Mouse (Mus musculus): ENCODE measurements around the gene Psmb2. TPM values are rescaled to one million over a fixed set of nuclear protein-coding genes. Genes with fewer than 3 reads are reported as not detected.

Gene Psmb2
- polyA plus RNA-seq, 1 experiment from 2014 or later, result 503 TPM

DNA sequence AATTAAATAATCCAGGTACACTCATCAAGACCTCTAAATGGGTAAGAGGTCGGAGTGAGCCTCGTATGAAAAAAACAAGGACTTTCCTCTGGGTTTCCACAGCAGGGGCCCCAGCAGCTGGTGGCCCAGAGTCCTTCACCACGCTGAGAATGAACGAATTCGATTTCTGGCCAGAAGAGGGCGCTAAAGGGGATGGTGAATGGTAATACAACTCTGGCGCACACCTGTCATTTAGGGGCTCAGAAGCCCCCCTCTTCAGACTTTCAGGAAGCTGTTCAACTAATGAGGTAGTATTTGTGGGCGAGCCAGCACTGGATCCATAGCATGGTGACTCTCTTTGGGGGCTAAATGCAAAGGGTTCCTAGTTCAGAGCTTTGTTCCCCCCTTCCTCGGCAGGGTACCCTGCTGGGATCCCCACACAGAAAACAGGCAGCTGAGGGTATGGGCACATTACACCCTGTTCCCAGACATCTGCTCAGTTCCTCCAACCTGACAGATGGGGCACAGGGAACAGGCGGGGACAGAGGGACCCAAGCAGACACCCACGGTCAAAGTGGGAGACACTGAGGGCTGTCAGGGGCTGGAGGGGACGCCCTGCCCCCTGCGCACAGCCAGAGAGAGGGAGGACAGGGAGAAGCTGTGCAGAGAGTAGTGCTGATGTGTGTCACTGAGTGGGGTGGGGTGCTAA is 68.2 kb downstream of the Psmb2 start:
- H3K9ac ChIP-seq (ENCODE audit: low read length), result no peak overlapping the region
- 35% methylated on average over 13 of the region's 13 CpGs for WGBS
- DNase-seq (ENCODE audit: low spot score) (peak; percentile 72), ATAC-seq (replicated peaks; ENCODE audit: low FRiP score) (no peak)
- H3K4me1 ChIP-seq (replicated peaks; ENCODE audit: control insufficient read depth, insufficient read depth, low read length), result 0 out of 2 replicates have a peak, but pooled peaks cover 5% of the 10 kb centered on the region
- no peak overlapping the region for H3K4me3 ChIP-seq (ENCODE audit: low read depth, low read length)
- no peak overlapping the region for H3K4me2 ChIP-seq (ENCODE audit: low read depth, low read length, severe bottlenecking)
- H3K27ac ChIP-seq (ENCODE audit: low read depth, low read length), result no peak overlapping the region
- peaks cover 2% of the 10 kb centered on the region; the same call in 1 of the 2 replicates for H3K27me3 ChIP-seq (ENCODE audit: control insufficient read depth, insufficient read depth, low read length)
- H3K36me3 ChIP-seq (ENCODE audit: control insufficient read depth, insufficient read depth, low read length), result no peaks in the 10 kb centered on the region; the same call in 1 of the 2 replicates
- H3K9me3 ChIP-seq (ENCODE audit: control insufficient read depth, low read length), result no peaks in the 10 kb centered on the region

DNA sequence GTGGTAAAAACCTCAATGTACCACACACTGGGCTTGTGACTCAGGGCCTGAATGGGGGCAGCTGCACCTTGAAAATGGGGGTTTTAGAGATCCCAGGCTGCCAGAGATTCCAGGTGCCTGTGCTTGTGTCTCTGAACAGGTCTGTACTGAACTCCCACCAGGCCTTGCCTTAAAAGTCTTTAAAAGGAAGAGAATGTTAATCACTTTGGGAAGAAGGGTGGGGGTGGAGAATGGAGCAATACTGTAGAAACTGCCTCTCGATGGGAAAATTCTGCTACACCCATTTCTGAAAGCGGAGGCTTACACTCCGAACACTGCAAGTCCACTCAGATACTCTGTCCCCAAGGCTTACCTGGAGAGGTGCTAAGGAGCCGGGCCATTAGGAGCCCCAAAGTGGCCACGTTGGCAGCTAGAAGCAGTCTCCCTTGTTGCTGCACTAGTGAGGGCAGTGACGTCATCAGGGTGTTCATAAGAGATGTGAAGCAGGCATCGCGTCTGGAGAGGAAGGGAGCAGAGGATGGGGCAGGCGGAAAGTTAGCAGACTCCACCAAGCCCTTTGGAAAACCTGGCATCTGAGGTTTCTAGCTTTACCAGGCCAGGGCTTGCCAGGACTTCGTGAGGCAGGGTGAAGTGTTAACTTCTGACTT is 68.9 kb downstream of the Psmb2 start:
- H3K9me3 ChIP-seq (ENCODE audit: control insufficient read depth, low read length), result no peaks in the 10 kb centered on the region
- DNase-seq (ENCODE audit: low spot score) (peak; percentile 45), ATAC-seq (replicated peaks; ENCODE audit: low FRiP score) (no peak)
- H3K4me3 ChIP-seq (ENCODE audit: low read depth, low read length), result no peak overlapping the region
- no peak overlapping the region for H3K9ac ChIP-seq (ENCODE audit: low read length)
- WGBS, result 86% methylated on average over 10 of the region's 10 CpGs
- H3K4me1 ChIP-seq (replicated peaks; ENCODE audit: control insufficient read depth, insufficient read depth, low read length), result peaks cover 7% of the 10 kb centered on the region; the same call in 1 of the 2 replicates
- no peak overlapping the region for H3K4me2 ChIP-seq (ENCODE audit: low read depth, low read length, severe bottlenecking)
- H3K27ac ChIP-seq (ENCODE audit: low read depth, low read length), result no peak overlapping the region
- H3K27me3 ChIP-seq (ENCODE audit: control insufficient read depth, insufficient read depth, low read length), result peaks cover 2% of the 10 kb centered on the region; the same call in 1 of the 2 replicates
- no peaks in the 10 kb centered on the region; the same call in 1 of the 2 replicates for H3K36me3 ChIP-seq (ENCODE audit: control insufficient read depth, insufficient read depth, low read length)

DNA sequence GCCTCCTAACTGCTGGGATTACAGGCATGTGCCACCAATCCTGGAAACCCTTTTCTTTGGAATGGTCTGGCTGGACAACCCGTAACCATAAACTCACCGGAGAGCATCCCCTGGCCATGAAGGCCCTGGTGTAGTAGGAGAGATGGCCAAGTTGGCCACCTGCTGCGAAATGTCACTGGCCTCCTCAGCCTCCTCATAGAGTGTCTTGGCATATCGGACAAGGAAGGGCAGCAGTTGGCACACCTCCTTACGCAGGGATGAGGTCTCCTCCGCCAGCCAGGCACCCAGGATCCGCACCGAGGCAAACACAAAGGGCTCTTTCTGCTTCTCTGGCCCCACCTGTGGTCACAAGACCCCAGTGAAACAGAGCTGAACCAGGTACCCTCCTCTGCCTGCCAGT is 71.0 kb downstream of the Psmb2 start:
- DNase-seq (ENCODE audit: low spot score) (peak; percentile 42), ATAC-seq (replicated peaks; ENCODE audit: low FRiP score) (no peak)
- no peaks in the 10 kb centered on the region for H3K9me3 ChIP-seq (ENCODE audit: control insufficient read depth, low read length)

DNA sequence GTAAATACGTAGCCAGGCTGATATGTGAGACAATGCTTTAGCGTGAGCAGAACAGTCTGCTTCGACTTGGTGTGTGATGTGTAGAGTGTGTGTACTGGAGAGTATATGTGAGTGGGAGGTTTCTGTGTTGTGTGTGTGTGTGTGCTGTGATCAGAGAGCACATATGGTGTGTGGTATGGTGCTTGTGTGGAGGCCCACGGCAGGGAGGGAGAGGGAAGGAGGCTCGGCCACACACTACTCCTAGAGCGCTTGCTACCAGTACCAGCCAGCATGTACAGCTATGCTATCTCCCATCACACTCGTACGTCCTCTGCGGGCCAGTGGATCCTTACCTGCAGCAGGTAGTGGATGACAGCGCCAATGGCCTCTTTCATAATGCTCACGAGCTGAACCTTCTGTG is 72.1 kb downstream of the Psmb2 start:
- no peaks in the 10 kb centered on the region; the same call in 1 of the 2 replicates for H3K36me3 ChIP-seq (ENCODE audit: control insufficient read depth, insufficient read depth, low read length)
- peaks cover 13% of the 10 kb centered on the region for H3K4me1 ChIP-seq (replicated peaks; ENCODE audit: control insufficient read depth, insufficient read depth, low read length)
- no peak for ATAC-seq (replicated peaks; ENCODE audit: low FRiP score)
- no peak overlapping the region for H3K9ac ChIP-seq (ENCODE audit: low read length)
- no peak overlapping the region for H3K4me2 ChIP-seq (ENCODE audit: low read depth, low read length, severe bottlenecking)
- no peaks in the 10 kb centered on the region for H3K9me3 ChIP-seq (ENCODE audit: control insufficient read depth, low read length)
- no peaks in the 10 kb centered on the region for H3K27me3 ChIP-seq (ENCODE audit: control insufficient read depth, insufficient read depth, low read length)
- H3K27ac ChIP-seq (ENCODE audit: low read depth, low read length), result no peak overlapping the region
- DNase-seq (ENCODE audit: low spot score), result no peak
- H3K4me3 ChIP-seq (ENCODE audit: low read depth, low read length), result no peak overlapping the region
- 87% methylated on average over 11 of the region's 11 CpGs for WGBS

More for the DNA sequence above, 71.0 kb downstream of the Psmb2 start:
- Histone ChIP-seq H3K9ac (ENCODE audit: low read length) (no peak overlapping the region), H3K36me3 (ENCODE audit: control insufficient read depth, insufficient read depth, low read length) (no peaks in the 10 kb centered on the region; the same call in 1 of the 2 replicates), H3K27ac (ENCODE audit: low read depth, low read length) (no peak overlapping the region), H3K4me3 (ENCODE audit: low read depth, low read length) (no peak overlapping the region), H3K4me2 (ENCODE audit: low read depth, low read length, severe bottlenecking) (no peak overlapping the region), H3K27me3 (ENCODE audit: control insufficient read depth, insufficient read depth, low read length) (no peaks in the 10 kb centered on the region), H3K4me1 (replicated peaks; ENCODE audit: control insufficient read depth, insufficient read depth, low read length) (peaks cover 16% of the 10 kb centered on the region)
- 95% methylated on average over 8 of the region's 8 CpGs for WGBS

DNA sequence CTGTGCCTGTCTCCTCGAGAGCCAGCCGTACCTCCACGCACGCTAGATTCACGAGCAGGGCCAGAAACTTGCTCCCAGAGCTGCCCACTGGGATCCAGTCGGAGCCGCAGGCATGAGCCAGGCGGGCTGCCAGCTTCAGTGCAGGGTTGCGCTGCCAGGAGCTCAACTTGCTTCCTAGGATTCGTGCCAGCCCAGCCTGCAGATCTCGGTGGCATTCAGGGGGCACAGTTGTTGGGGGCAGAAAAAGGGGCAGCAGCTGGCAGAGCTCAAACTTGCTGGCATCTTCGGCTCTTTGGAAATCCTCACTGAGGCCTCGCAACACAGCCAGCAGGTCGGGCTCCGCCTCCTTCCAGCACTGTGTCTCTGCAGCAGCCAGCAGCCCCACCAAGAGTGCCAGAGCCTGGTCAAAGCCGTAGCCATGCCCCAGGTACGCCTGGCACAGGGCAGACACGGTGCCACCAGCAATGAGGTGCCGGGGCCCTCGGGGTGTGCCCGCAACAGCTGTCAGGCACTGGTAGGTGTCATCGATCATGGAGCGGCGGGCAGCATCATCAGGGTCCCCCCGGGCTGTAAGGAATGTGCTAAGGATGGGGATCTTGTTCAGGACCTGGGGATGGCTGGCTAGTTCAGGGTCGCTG is 72.7 kb downstream of the Psmb2 start:
- H3K4me3 ChIP-seq (ENCODE audit: low read depth, low read length), result no peak overlapping the region
- no peak overlapping the region for H3K9ac ChIP-seq (ENCODE audit: low read length)
- H3K27ac ChIP-seq (ENCODE audit: low read depth, low read length), result no peak overlapping the region
- ATAC-seq (replicated peaks; ENCODE audit: low FRiP score) (no peak), DNase-seq (ENCODE audit: low spot score) (peak; percentile 50)
- H3K9me3 ChIP-seq (ENCODE audit: control insufficient read depth, low read length), result no peaks in the 10 kb centered on the region
- 92% methylated on average over 26 of the region's 26 CpGs for WGBS
- no peaks in the 10 kb centered on the region for H3K27me3 ChIP-seq (ENCODE audit: control insufficient read depth, insufficient read depth, low read length)
- H3K4me2 ChIP-seq (ENCODE audit: low read depth, low read length, severe bottlenecking), result no peak overlapping the region
- no peaks in the 10 kb centered on the region; the same call in 1 of the 2 replicates for H3K36me3 ChIP-seq (ENCODE audit: control insufficient read depth, insufficient read depth, low read length)
- H3K4me1 ChIP-seq (replicated peaks; ENCODE audit: control insufficient read depth, insufficient read depth, low read length), result peaks cover 13% of the 10 kb centered on the region

DNA sequence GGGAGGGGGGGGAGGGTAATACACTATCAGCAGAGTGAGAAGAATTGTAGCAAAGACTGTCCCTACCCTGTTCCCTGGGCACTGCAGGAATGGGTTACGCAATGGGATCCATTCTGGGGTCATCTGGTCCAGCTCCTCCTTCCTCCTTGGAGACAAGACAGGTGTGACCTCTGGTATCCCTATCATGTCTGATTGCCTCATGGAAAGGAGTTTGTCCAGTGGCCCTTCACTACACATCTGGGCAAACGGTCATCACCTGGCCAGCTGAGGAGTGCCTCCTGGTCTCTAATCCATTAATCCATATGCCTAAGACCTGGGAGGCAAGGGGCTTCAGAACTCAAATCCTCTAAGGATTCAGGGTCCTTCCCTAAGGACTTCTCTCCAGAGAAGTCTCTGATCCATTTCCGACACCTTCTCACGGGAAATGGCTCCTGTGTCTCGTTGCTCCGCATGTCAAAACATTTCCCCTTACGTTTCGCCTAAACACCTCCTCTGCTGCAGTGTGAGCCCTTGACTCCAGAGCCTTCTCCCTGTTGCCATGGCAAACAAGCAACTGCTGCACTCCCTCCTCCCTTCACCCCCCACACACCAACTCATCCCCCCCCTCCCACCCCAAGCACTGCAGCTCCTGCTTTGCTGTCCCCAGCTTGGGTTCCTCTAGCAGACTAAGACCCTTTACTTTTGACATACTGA is 73.6 kb downstream of the Psmb2 start:
- H3K4me3 ChIP-seq (ENCODE audit: low read depth, low read length), result peak overlapping the region; percentile 56; the same call in 1 of the 2 replicates

DNA sequence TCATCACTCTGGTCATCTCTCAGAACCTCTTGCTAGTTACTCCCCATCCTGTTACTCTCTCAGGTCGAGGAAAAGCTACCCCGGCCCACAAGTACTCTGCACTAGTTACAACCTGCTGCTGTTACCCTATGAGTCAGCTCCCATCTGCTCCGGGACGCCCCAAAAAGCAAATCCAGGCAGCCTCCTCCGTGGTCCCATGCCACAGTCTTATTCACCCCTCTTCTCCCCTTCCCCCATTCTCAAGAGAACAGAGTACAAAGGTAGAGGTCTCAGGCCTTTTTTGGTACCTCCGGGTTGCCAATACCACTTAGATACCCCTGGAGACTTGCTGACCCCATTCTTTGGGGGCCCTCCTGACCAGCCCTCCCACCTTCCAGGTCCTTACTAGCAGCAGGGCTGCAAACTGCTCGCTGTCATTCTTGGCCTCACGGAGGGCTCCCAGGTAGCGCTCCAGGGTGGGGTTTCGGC is 74.2 kb downstream of the Psmb2 start:
- ATAC-seq (replicated peaks; ENCODE audit: low FRiP score) (no peak), DNase-seq (ENCODE audit: low spot score) (no peak)
- Histone ChIP-seq H3K36me3 (ENCODE audit: control insufficient read depth, insufficient read depth, low read length) (no peaks in the 10 kb centered on the region; the same call in 1 of the 2 replicates), H3K4me1 (replicated peaks; ENCODE audit: control insufficient read depth, insufficient read depth, low read length) (peaks cover 13% of the 10 kb centered on the region), H3K27ac (ENCODE audit: low read depth, low read length) (no peak overlapping the region), H3K9me3 (ENCODE audit: control insufficient read depth, low read length) (no peaks in the 10 kb centered on the region), H3K4me2 (ENCODE audit: low read depth, low read length, severe bottlenecking) (peak overlapping the region; percentile 99), H3K9ac (ENCODE audit: low read length) (peak overlapping the region; percentile 57), H3K27me3 (ENCODE audit: control insufficient read depth, insufficient read depth, low read length) (no peaks in the 10 kb centered on the region), H3K4me3 (ENCODE audit: low read depth, low read length) (peak overlapping the region; percentile 56)
- 45% methylated on average over 10 of the region's 10 CpGs for WGBS

More for the DNA sequence above, 73.6 kb downstream of the Psmb2 start:
- Histone ChIP-seq H3K9me3 (ENCODE audit: control insufficient read depth, low read length) (no peaks in the 10 kb centered on the region), H3K36me3 (ENCODE audit: control insufficient read depth, insufficient read depth, low read length) (no peaks in the 10 kb centered on the region; the same call in 1 of the 2 replicates), H3K9ac (ENCODE audit: low read length) (no peak overlapping the region), H3K4me1 (replicated peaks; ENCODE audit: control insufficient read depth, insufficient read depth, low read length) (peaks cover 13% of the 10 kb centered on the region), H3K27ac (ENCODE audit: low read depth, low read length) (no peak overlapping the region), H3K27me3 (ENCODE audit: control insufficient read depth, insufficient read depth, low read length) (no peaks in the 10 kb centered on the region), H3K4me2 (ENCODE audit: low read depth, low read length, severe bottlenecking) (peak overlapping the region; percentile 99; the same call in 1 of the 2 replicates)
- no peak for ATAC-seq (replicated peaks; ENCODE audit: low FRiP score)
- DNase-seq (ENCODE audit: low spot score), result peak; percentile 49
- WGBS, result 77% methylated on average over 8 of the region's 8 CpGs

DNA sequence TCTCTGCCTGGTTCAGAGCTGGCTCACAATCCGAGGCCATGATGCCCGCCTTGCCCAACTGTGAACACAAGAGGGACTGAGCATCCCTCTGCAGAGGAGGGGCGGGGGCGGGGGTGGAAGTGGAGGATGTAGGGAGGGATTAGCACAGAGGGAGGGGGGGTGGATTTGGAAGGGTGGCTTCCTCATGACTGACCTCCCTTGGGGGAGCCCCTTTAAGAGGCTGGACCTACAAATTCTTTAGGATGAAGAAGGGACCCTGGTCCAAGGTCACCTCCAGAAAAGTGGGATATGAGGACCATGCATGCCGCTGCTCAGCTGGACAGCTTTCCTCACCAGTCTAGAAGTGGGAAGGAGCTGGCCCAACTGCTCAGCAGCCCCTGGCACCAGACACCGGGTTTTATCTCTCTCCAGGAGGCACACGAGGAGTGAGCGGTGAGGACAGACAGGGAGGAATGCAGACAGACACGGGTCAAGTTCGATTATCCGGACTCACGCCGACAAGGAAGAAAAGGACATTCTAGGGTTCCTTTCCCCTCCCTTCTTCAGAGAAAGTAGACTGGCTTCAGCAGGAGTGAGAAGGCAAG is 74.7 kb downstream of the Psmb2 start:
- Histone ChIP-seq H3K9me3 (ENCODE audit: control insufficient read depth, low read length) (no peaks in the 10 kb centered on the region), H3K4me2 (ENCODE audit: low read depth, low read length, severe bottlenecking) (peak overlapping the region; percentile 99), H3K4me3 (ENCODE audit: low read depth, low read length) (peak overlapping the region; percentile 56), H3K9ac (ENCODE audit: low read length) (peak overlapping the region; percentile 57), H3K36me3 (ENCODE audit: control insufficient read depth, insufficient read depth, low read length) (no peaks in the 10 kb centered on the region; the same call in 1 of the 2 replicates), H3K27ac (ENCODE audit: low read depth, low read length) (peak overlapping the region; percentile 68; the same call in 1 of the 2 replicates), H3K4me1 (replicated peaks; ENCODE audit: control insufficient read depth, insufficient read depth, low read length) (peaks cover 13% of the 10 kb centered on the region), H3K27me3 (ENCODE audit: control insufficient read depth, insufficient read depth, low read length) (no peaks in the 10 kb centered on the region)
- DNase-seq (ENCODE audit: low spot score) (peak; percentile 63), ATAC-seq (replicated peaks; ENCODE audit: low FRiP score) (no peak)
- 2% methylated on average over 13 of the region's 13 CpGs for WGBS
